Mouse (Mus musculus) liver, adult 2 months (tissue): ENCODE measurements around the gene Mier1.

Experiments
- CTCF ChIP-seq: fragments of 200-500 bp; IDR thresholded peaks from 2 replicates; pipeline ENCODE4 v1.5.1; 2011; ENCODE audit warnings: low read depth, low read length, control low read depth
- POLR2A ChIP-seq: fragments of 200-500 bp; IDR thresholded peaks from 2 replicates; pipeline ENCODE4 v1.6.1; 2011; ENCODE audit warnings: low read length, control low read depth; ENCODE audit not compliant: insufficient read depth; ENCODE audit errors: extremely low read depth

GRCm38 (mm10) chr4:103158781-103159180 lies 44.6 kb downstream of the Mier1 start:
- no peak for TF ChIP-seq POLR2A
- no peak for TF ChIP-seq CTCF
